Mouse (Mus musculus) E14TG2a.4 (cell line): ENCODE data around the gene Cdc42ep1.

Experiments
- CTCF ChIP-seq: conservative IDR thresholded peaks from 2 replicates; pipeline ENCODE4 v1.5.1; 2014; ENCODE audit warnings: low read length
- NANOG ChIP-seq: IDR thresholded peaks from 2 replicates; pipeline ENCODE4 v1.6.1; 2014; ENCODE audit warnings: borderline replicate concordance, low read length, mixed read lengths

- no peak for TF ChIP-seq CTCF
- no peak for TF ChIP-seq NANOG
These were observed 26.0 kb downstream of the Cdc42ep1 start for GRCm38 (mm10) chr15:78868398-78868797.
